Mouse (Mus musculus): ENCODE results near the gene Hint1. TPM values are rescaled to one million over a fixed set of nuclear protein-coding genes. Genes with fewer than 3 reads are reported as not detected.
"Not testable (repeated sequence)": the region's sequence is repeated elsewhere in the genome, so short reads cannot be mapped to it uniquely, and the experiment has no call there.

Hint1 gene
- total RNA-seq, 2 experiments from 2014 or later, result 458 to 582 TPM

DNA sequence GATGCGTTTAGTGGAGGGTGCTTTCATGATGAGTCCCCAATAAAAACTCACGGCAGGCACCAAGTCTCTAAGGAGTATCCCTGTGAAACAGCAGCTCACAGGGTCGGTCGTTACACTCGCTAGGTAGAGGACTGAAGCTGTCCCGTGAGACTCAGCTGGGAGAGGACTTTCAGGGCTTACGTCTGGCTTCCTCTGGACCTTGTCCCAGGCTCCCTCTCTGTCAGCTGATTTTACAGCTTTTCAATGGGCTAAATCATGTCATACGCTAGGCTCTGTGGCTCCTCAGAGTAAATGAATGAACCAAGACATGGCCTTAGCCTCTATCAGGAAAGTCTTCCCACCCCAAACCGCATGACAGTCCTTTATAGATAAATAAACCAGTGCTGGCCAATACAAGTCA is 28.4 kb downstream of the Hint1 start:
- ATAC-seq (replicated peaks; ENCODE audit: poor library complexity), result no peak

DNA sequence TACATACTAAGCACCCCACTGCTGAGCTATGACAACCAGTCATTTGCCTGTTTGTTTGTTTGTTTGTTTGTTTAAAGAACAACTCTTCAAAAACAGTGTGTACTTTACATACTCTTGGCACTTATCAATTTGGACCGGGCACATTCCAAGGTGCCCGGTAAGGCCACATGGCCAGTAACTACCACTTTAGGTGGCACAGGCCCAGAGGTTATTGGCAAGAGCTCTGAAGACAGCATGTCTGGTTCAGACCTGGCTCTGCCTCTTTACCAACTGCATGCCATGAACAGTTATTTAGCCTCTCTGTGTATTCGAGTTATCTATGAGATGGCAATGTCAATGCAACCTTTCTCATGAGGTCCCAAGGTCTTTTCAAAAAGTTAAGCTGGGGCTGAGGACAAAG is 30.5 kb downstream of the Hint1 start:
- ATAC-seq (replicated peaks; ENCODE audit: poor library complexity), result not testable (repeated sequence)

DNA sequence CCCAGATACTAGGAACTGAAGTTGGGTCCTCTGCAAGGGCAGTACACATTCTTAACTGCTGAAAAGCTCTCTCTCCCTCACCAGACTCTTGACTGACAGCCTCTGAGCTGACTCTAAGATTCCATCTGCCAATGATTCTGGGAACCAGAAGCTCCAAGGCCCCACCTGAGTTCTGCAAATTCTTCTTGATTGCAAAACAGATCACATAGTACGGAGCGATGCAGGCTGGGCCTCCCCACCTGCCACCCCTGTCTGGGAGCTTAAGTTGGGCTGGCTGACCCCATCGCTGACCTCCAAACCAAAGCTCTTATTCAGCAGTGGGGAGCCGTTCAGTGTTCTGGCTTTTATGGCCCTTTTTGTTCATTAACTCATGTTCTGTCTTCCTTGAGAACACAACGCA is 31.3 kb downstream of the Hint1 start:
- no peak for ATAC-seq (replicated peaks; ENCODE audit: poor library complexity)

DNA sequence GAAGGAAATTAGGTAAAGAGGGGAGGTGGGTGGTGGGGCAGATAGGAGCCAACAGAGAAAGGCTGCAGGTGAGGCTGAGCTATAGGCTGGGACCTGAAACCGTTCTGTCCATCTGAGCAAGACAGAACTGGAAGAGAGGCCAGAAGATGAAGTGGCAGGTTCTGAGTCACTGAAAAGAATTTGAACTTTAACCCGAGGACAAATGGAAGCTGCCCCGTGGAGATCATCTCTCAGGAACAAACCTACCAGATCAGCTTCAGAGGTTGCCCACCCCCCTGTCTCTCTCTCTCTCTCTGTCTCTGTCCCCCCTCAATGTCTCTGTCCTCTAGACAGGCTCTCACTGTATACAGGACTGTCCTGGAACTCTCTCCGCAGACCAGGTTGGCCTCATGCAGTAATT is 33.5 kb downstream of the Hint1 start:
- ATAC-seq (replicated peaks; ENCODE audit: poor library complexity), result no peak

DNA sequence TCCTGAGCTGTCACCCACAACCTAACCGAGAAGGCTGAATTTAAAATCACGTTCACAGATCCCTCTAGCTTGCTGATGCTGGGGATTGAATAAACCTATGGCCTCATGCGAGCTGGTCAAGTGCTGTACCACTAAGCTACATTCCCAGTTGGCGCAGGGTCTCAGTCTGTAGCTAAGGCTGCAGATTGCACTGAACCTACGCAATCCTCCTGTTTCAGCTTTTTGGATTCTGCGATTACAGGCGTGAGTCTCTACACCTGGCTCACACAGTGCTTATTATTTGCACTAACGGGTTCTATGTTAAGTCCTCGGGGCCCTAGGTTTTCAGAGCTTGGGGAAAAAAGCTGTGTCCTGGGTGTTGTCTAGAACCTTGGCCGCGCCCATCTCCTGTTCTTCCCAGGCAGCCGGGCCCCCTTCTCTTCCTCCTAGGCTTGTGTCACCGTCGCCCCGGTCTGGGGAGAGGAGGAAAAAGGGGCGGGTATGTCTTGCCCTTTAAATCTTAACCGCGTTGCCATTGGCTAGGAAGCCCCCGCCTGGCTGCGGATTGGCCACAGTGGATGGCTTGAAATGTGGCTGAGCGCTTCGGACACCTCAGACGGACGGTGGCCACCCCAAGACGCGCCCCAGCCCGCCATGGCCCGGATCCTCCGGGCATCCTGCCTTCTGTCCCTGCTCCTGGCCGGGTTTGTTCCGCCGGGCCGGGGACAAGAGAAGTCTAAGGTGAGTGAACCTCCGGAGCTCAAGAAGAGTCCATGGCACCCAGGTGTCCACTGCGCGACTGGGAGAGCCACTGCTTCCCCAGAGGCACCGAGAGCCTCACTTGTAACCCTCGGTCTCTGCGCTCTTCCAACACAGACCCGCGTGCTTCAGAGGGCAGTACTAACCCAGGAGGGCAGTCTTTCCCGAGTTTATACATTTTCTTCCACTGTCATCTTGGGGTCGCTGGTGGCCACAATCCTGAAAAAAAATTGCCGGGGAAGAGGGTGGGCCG is 36.4 kb downstream of the Hint1 start, which contains the start of gene Gpx3:
Gene Gpx3, plus strand, starts transcription at position 121 of the 991 bp plus-strand sequence.
- peak; percentile 75 for ATAC-seq (replicated peaks; ENCODE audit: poor library complexity)

DNA sequence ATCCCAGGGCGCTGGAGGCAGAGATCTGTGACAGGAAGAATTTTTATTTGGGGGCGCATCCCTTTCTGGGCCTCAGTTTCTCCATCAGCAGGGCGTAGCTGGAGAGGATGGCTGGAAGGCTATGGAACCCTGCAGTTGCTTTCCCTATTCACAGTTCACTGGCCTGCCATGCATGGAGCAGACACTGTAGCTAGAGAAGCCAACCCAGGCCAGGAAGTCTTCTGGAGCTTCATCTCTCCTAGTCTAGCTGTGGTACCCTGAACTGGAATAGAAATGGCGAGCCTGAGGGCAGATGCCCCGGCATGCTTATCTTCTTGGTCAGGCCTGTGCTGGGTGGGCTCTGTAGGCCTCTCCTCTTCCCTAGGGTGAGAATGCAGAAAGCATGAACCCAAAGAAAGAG is 37.2 kb downstream of the Hint1 start:
- no peak for ATAC-seq (replicated peaks; ENCODE audit: poor library complexity)

DNA sequence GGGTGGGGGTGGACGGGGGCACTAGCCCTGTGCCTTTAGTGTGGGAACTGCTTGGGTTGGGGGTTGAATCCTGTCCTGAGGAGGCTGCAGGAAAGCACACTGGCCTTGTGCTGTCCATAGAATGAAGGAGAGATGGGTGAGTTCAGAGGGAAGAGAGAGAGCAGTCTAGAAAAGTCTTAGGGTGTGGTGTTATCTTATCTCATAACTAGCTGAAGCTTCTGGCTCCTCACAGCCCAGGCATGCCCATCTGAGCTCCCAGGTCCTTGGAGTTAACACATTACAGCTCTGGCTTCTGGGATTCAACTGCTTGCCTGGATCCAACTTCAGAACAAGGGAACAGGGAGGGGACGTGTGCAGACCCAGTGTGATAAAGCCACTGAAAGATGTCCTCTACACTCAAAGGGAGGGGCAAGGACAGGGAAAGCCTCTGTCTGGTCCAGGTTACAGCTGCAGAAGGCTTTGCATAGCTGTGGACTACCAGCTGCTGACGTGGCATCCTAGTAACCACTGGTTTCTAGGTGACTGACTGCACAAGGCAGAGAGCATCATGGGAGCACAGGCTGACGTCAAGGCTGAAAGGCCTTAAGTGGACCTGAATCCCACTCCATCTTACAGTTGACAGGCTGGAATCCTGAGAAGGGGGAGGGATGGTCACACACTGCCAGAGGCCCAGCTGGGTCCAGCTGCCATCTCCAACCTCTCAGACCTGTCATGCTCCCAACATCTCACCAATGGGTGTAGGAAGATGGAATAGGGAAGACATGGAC is 37.9 kb downstream of the Hint1 start:
- peak; percentile 40; the same call in 1 of the 2 replicates for ATAC-seq (replicated peaks; ENCODE audit: poor library complexity)

DNA sequence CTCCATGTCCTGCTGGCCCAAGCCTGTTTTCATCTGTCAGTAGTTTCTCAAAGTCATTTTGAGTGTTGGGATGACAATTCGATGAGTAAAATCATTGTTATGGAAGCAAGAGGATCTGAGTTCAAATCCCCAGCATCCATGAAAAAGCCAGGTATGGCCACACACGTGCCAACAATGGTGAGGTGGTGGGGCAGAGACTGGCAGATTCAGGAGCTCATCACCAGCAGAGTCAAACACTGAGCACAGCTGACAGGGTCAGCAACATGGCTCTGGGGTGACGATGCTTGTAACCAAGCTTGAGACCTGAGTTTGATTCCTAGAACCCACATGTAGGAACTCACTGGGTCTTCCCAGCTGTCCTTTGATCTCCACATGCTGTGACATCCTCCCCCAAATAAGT is 38.9 kb downstream of the Hint1 start:
- no peak for ATAC-seq (replicated peaks; ENCODE audit: poor library complexity)

DNA sequence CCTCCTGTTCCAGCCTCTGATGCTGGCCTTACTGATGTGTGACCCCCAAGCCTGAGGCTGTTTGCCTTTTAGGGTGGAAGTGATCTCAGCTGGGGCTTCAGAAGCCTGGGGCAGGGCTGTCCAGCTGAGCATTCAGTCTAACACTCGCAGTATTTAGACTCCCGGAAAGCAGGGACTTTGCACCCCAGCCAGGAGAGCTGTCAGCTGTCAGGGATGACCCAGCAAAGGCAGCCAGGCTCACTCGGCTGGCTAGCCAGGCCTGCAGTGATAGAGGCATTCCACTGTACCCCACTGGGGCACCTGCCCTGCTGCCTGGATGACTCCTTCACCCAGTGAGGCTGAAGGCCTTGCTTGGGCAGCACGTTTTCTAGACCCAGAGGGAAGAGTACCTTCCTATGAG is 39.7 kb downstream of the Hint1 start:
- no peak for ATAC-seq (replicated peaks; ENCODE audit: poor library complexity)

DNA sequence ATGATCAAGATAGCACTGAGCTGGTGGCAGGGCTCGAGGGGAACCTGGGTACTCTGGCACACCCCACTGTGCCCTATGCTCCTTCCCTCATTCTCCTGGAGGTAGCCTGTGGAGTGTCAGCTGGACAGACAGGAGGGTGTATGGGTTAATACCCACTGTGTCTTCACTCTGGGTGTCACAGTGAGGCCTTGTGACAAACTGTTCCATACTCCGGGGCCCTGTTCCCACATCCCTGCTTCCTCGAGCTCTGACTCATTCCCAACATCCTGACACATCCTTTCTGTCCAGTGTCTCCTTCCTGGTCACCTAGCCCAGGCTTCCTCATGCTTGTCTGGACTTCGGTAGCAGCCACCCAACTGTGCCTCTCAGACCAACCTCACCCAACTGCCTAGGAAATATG is 40.3 kb downstream of the Hint1 start:
- ATAC-seq (replicated peaks; ENCODE audit: poor library complexity), result no peak

DNA sequence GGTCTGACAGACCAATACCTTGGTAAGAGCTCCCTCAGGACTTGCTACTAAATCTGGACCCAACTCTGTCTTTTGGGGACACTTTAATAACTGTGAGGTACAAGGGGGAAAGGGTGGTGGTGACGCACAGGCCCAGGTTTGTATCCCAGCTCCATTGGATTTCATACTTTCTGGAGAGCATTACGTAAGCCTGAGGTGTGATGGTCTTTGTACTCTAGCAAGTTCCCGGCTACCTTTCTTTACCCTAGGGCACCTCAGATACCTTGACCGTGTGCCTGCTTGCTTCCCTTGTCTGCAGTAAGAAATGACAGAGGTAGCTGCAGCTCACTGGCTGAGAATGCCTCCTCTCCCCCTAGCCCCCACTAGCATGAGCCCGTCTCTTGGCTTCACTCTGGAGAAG is 41.1 kb downstream of the Hint1 start:
- no peak for ATAC-seq (replicated peaks; ENCODE audit: poor library complexity)

DNA sequence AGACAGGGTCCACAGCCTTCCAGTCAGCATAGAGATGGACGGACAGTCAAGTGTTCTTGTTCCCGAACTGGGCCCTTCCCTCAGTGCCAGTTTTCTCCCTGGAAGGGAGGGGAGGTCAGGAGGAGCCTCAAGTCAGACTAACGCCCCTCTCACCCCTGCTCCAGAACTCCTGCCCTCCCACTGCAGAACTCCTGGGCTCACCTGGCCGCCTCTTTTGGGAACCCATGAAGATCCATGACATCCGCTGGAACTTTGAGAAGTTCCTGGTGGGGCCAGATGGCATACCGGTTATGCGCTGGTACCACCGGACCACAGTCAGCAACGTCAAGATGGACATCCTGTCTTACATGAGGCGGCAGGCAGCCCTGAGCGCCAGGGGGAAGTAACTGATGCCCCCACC is 43.1 kb downstream of the Hint1 start:
- no peak for ATAC-seq (replicated peaks; ENCODE audit: poor library complexity)

DNA sequence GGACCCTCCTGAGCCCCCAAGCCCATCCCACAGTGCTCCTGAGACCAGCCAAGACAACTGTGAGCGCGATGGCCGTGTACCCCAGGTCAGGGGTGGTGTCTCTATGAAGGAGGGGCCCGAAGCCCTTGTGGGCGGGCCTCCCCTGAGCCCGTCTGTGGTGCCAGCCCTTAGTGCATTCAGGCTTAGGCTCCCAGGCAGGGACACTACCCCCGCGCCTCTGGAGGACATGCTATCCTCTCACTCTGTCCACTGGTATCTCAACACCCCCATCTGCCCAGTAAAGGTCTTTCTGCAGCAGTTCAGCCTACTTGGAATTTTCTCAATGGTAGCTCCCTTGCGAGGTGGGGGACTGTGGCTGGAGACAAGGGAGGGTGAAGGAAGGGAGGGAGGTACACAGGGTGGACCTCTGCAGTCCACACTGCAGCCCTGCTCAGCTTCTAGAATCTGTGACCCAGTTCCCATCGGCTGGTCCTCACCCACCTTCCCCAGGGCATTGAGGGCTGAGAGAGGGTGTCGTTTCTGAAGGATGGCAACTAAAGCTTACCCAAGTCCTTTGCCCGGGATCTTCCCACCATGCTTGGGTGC is 44.0 kb downstream of the Hint1 start:
- no peak for ATAC-seq (replicated peaks; ENCODE audit: poor library complexity)

DNA sequence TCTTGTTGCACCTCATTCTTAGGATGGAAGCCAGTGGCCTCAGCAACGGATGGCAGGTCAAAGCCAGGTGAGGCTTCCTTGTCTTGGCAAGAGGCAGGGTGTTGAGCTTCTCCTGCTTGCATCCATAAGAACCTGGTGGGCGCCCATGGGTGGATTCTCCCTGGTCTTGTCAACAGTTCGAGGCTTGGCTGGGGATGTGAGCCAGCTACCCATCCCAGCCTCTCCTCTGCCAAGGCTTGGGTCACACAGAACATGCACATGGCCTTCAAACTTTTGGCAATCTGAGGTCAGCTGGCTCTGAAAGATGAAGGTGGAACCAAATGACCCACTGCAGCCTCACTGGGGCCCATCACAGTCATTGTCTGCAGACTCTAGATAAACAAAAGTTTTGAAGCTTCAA is 45.0 kb downstream of the Hint1 start:
- no peak for ATAC-seq (replicated peaks; ENCODE audit: poor library complexity)

DNA sequence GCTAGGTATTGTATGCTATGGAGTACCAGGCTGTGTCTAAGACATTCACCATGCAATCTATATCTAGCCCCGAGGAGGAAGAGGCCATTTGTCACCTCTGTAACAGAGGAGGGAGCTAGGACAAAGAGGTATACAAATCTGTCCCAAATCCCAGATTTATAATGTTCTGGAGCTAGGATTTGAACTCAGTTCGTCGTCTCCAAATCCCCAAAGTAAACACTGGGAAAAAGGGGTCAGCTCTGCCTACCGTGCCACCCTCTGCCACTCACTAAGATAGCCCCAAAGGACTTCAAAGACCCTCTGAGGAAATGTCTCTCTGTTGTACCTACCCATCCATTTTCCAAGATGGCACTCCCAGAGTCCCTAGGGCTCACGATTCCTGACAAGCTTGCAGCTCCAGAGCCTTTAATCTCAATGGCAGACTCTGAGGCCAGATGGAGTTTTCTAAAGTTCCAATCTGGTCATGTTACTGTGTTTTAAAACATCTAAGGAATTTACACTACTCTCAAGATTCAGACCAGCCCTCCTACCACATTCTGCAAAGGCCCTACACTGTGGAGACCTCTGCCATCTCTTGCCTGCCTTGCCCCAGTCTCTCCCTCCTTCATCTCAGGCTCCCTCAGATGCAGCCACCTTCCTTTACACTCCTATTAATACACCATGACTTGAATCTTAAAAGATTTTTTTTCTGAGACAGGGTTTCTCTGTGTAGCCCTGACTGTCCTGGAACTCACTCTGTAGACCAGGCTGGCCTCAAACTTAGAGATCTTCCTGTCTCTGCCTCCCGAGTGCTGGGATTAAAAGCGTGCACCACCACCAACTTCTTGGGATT is 45.7 kb downstream of the Hint1 start:
- ATAC-seq (replicated peaks; ENCODE audit: poor library complexity), result no peak

DNA sequence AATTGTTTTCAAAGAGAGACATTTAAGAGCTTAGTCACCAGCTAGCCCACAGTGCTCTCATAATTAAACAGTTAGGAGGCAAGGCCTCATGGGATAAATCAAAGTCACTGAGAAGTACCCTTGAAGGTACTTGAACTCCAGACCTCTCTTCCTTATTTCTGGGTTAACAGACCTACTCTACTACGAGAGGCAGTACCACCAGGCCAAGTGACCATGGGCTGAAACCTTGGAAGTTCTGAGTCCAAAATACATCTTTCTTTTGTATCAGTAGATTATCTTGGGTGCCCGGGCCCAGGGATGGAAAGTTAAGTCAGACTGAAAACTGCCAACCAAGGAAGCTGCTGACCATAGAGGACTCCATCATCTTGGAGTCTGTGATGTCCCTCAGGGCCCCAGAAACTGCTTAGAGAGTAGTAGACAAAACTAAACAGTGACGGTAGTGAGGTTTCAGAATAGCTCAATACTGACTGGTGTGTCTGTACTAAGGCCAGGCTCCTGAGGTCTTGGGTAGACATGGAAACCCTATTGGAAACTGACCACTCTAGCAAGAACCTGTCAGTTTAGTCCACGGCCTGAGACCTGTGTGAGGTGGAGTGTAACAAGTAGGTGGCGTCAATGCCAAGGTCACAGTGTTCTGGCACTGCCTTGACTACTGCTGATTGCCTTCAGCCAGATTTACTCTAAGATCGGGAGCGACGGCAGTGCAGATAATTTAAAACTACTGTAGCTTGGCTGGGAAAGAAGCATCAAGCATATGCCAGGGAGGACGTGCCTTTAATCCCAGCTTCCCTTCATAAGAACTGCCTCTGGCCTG is 46.5 kb downstream of the Hint1 start:
- ATAC-seq (replicated peaks; ENCODE audit: poor library complexity), result no peak

DNA sequence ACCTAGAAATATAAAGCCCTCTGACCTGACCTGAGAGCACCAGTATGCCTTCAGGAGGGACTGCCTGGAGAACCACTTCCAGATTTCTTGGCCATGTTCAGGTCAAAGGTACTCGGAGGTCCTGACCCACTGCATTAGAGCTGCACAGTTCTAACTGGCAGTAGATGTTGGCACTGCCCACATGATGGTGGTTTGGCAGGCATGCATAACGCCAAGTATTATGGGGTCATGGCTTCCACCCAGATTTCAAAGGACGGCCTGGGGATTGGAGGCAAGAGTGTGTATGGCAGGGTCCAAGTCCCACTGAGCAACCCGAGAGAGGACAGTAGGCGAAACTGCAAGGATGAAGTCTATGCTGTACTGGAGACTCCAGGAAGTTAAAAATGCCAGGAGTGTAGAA is 47.7 kb downstream of the Hint1 start:
- no peak for ATAC-seq (replicated peaks; ENCODE audit: poor library complexity)

DNA sequence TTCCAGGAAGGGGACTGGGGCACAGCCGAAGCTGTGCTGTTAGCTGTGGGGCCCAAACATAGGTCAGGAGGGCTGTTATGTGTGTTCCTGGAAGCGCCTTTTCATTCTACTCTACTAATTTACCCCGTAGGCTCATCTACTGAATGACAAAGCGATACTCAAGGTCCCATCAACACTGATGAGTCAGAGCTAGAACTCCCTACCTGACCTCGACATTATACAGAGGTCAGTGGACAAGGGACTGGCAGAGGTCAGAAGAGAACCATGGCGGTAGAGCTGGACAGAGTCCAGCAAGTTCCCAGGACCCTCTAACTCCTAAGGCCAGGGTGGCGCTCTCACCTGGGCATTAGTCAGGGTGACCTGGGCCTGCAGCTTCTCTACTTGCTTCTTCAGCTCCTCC is 51.3 kb downstream of the Hint1 start:
- no peak for ATAC-seq (replicated peaks; ENCODE audit: poor library complexity)

DNA sequence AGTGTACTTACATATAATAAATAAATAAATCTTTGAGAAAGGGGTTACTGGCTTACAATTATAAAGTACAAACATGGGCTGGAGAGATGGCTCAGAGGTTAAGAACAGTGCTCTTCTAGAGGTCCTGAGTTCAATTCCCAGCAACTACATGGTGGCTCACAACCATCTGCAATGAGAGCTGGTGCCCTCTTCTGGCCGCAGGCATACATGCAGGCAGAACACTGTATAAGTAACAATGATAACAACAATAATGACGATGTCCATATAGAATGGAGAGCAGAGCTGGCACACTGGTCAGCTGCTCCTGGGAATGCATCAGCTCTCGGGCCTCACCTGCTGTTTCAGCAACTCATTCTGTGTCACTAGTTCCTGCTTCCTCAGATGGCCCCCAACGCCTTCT is 52.1 kb downstream of the Hint1 start:
- ATAC-seq (replicated peaks; ENCODE audit: poor library complexity), result no peak
